Mouse (Mus musculus) liver, embryonic 11.5 days (tissue): Measurements from ENCODE around the gene Bri3bp. TPM values are rescaled to one million over a fixed set of nuclear protein-coding genes. Genes with fewer than 3 reads are reported as not detected.

Experiments
- ATAC-seq: fragments of 200-750 bp; cut with Nextera tagmentation; replicated peaks from 2 replicates; pipeline ENCODE4 v1.8.0; 2017; ENCODE audit warnings: moderate number of reproducible peaks, mild to moderate bottlenecking, moderate TSS enrichment, moderate library complexity; ENCODE audit not compliant: low FRiP score
- DNase-seq: peaks from one replicate; pipeline ENCODE4 v3.0.0-alpha.2; 2017; ENCODE audit warnings: low spot score
- H3K27ac ChIP-seq: fragments of 300-500 bp; sonication (generic); 2 replicates; pipeline ENCODE4 v1.5.1; 2014; ENCODE audit warnings: mild to moderate bottlenecking, low read depth, low read length, control low read depth
- H3K27me3 ChIP-seq: fragments of 300-500 bp; sonication (generic); replicated peaks from 2 replicates; pipeline ENCODE4 v1.6.1; 2014; ENCODE audit warnings: low read length, mixed read lengths; ENCODE audit not compliant: control insufficient read depth, insufficient read depth
- H3K36me3 ChIP-seq: fragments of 300-500 bp; sonication (generic); 2 replicates; pipeline ENCODE4 v1.6.1; 2014; ENCODE audit warnings: mild to moderate bottlenecking, low read length, moderate library complexity, mixed read lengths; ENCODE audit not compliant: control insufficient read depth, insufficient read depth
- H3K4me1 ChIP-seq: fragments of 300-500 bp; sonication (generic); replicated peaks from 2 replicates; pipeline ENCODE4 v1.6.1; 2014; ENCODE audit warnings: low read length, mixed read lengths; ENCODE audit not compliant: control insufficient read depth, insufficient read depth
- H3K4me2 ChIP-seq: fragments of 300-500 bp; sonication (generic); 2 replicates; pipeline ENCODE4 v1.6.1; 2014; ENCODE audit warnings: mild to moderate bottlenecking, control low read depth, moderate library complexity
- H3K4me3 ChIP-seq: fragments of 300-500 bp; sonication (generic); 2 replicates; pipeline ENCODE4 v1.5.1; 2014; ENCODE audit warnings: low read depth, low read length, control low read depth
- H3K9ac ChIP-seq: fragments of 300-500 bp; sonication (generic); 2 replicates; pipeline ENCODE4 v1.6.1; 2014; ENCODE audit warnings: low read depth, low read length, control low read depth
- H3K9me3 ChIP-seq: fragments of 300-500 bp; sonication (generic); 2 replicates; pipeline ENCODE4 v1.6.1; 2016; ENCODE audit warnings: low read length, inconsistent platforms, mixed read lengths; ENCODE audit not compliant: control insufficient read depth
- WGBS: fragments of 180-500 bp; shearing (Covaris S2); extraction: QIAGEN DNeasy Blood & Tissue Kit; methylation state at CpG from one replicate; pipeline ENCODE4 v1.1.7; 2014; 5-methylcytosine and 5-hydroxymethylcytosine counted together
- polyA plus RNA-seq: library from polyadenylated mRNA; unstranded; fragments of >200 nt; fragmentation: Nextera tagmentation; extraction: Ambion mirVana; gene quantifications from 2 replicates; pipeline ENCODE4 v1.2.1, GENCODE M21; 2014

The Bri3bp gene
- polyA plus RNA-seq, 1 experiment from 2014 or later, result 67.9 TPM

DNA sequence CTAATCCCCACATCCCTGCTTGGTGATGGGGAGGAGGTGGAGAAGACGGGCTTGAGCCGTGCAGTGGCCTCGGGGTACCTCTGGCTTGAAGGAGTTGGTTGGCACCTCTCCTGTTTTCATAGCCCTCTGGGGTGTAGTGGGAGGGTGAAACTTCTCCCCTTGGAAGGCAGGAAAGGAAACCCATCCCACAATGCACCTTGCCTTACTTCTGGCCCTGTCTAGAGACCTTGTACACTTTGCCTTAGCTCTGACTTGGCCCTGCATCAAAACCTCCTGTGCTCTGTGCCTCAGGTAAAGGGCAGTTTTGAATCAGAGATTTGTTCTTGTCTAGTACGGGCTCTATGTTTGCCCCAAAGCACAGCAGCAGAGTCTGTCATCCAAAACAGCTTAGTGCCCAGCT is 29.3 kb downstream of the Bri3bp start:
- H3K4me2 ChIP-seq, result no peak overlapping the region
- no peak overlapping the region for H3K4me3 ChIP-seq
- no peak overlapping the region for H3K9ac ChIP-seq
- DNase-seq (no peak), ATAC-seq (no peak)
- no peaks in the 10 kb centered on the region for H3K27me3 ChIP-seq
- H3K36me3 ChIP-seq, result no peaks in the 10 kb centered on the region
- no peaks in the 10 kb centered on the region for H3K9me3 ChIP-seq
- WGBS, result 90% methylated on average over 4 of the region's 4 CpGs
- H3K27ac ChIP-seq, result no peak overlapping the region
- H3K4me1 ChIP-seq, result 0 out of 2 replicates have a peak, but pooled peaks cover 2% of the 10 kb centered on the region

DNA sequence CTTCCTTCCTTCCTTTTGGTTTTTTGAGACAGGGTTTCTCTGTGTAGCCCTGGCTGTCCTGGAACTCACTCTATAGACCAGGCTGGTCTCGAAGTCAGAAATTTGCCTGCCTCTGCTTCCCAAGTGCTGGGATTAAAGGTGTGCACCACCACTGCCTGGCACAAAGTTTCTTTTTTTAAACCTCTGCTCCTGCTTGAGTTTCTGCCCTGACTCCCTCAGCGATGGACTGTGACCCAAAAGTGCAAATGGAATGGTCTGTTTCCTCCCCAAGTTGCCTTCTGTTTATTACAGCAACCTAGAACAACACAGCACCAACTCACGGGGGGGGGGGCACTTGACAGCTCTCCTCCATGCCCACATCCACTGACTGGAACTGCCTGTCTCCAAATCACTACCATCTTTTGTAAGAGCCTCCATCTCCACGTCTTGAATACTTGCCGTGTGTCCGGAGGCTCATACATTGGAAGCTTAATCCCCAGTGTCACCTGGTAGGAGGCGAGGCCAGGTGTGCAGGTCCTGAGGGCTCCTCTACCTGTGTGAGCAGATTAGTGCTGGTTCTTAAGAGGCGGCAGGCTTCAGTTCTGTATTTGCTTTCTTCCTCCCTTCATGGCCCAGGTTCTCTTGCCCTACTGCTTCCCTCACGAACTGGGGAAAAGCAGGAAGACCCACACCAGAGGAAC is 31.6 kb downstream of the Bri3bp start:
- Histone ChIP-seq H3K27me3 (no peaks in the 10 kb centered on the region), H3K4me1 (peaks cover 18% of the 10 kb centered on the region), H3K4me2 (no peak overlapping the region), H3K4me3 (no peak overlapping the region), H3K9me3 (no peaks in the 10 kb centered on the region), H3K27ac (no peak overlapping the region), H3K36me3 (no peaks in the 10 kb centered on the region), H3K9ac (no peak overlapping the region)
- 77% methylated on average over 9 of the region's 9 CpGs for WGBS
- ATAC-seq (no peak), DNase-seq (no peak)

DNA sequence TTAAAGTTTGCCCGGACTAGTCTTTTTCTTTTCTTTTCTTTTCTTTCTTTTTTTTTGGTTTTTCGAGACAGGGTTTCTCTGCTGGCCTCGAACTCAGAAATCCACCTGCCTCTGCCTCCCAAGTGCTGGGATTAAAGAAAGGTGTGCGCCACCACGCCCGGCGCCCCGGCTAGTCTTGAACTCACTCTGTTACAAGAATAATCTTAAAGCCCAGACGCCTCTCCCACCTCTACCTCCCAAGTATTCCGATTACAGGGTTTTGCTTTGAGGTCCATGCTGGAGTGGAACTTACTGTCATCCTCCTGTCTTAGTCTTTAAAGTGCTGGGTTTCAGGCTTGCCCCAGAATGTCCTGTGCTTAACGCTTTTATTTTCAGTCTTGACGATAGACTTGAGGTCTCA is 33.7 kb downstream of the Bri3bp start:
- DNase-seq (no peak), ATAC-seq (peak; percentile 10)
- WGBS, result 51% methylated on average over 12 of the region's 12 CpGs
- H3K4me3 ChIP-seq, result peak overlapping the region; percentile 89
- peak overlapping the region; percentile 67 for H3K9ac ChIP-seq
- no peaks in the 10 kb centered on the region for H3K27me3 ChIP-seq
- no peaks in the 10 kb centered on the region for H3K9me3 ChIP-seq
- peaks cover 18% of the 10 kb centered on the region for H3K4me1 ChIP-seq
- H3K36me3 ChIP-seq, result no peaks in the 10 kb centered on the region
- H3K4me2 ChIP-seq, result peak overlapping the region; percentile 99
- H3K27ac ChIP-seq, result peak overlapping the region; percentile 71; the same call in 1 of the 2 replicates

GRCm38 (mm10) chr5:125475601-125476285 is 34.4 kb downstream of the Bri3bp start, which contains the start of gene Aacs:
Aacs (plus strand) TSS chr5:125475814.
- peak within 1 kb of the TSS; percentile 71 for H3K27ac ChIP-seq
- H3K4me3 ChIP-seq, result peak within 1 kb of the TSS; percentile 89
- no peaks in the 10 kb centered on the region for H3K36me3 ChIP-seq
- no peaks in the 10 kb centered on the region for H3K9me3 ChIP-seq
- peaks cover 18% of the 10 kb centered on the region for H3K4me1 ChIP-seq
- H3K27me3 ChIP-seq, result no peaks in the 10 kb centered on the region
- DNase-seq (peak; percentile 99), ATAC-seq (peak; percentile 92)
- WGBS, result under 1% methylated on average over 60 of the region's 60 CpGs
- H3K4me2 ChIP-seq, result peak within 1 kb of the TSS; percentile 99
- H3K9ac ChIP-seq, result peak within 1 kb of the TSS; percentile 78

- ATAC-seq (no peak; the same call in 1 of the 2 replicates), DNase-seq (no peak)
- Histone ChIP-seq H3K36me3 (no peaks in the 10 kb centered on the region), H3K4me3 (peak overlapping the region; percentile 89), H3K4me2 (peak overlapping the region; percentile 99), H3K9me3 (no peaks in the 10 kb centered on the region), H3K9ac (peak overlapping the region; percentile 78), H3K27ac (no peak overlapping the region; the same call in 1 of the 2 replicates), H3K4me1 (peaks cover 18% of the 10 kb centered on the region), H3K27me3 (no peaks in the 10 kb centered on the region)
- 23% methylated on average over 5 of the region's 5 CpGs for WGBS
These were observed 34.9 kb downstream of the Bri3bp start for GRCm38 (mm10) chr5:125476286-125476625.

DNA sequence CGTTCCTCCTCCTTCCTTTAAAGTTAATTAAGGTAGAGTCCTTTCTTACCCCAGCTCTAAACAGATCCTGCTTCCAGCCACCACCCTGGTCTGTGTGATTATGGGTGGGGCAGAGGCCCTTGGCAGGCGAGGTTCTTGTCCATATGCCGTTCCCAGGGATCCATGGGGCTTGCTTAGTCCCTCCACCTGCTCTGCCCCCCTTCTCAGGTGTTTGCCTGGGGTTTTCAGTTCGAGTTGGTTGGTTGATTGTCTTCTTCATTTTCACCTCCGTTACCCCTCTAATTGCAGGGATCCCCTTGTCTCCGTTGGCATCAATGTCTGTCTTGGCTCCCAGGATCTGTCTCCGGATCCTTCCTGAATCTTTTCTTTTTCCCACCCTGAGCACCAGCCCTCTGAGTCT is 35.4 kb downstream of the Bri3bp start:
- peaks cover 18% of the 10 kb centered on the region for H3K4me1 ChIP-seq
- peak overlapping the region; percentile 89 for H3K4me3 ChIP-seq
- H3K9ac ChIP-seq, result peak overlapping the region; percentile 78; the same call in 1 of the 2 replicates
- no peaks in the 10 kb centered on the region for H3K9me3 ChIP-seq
- DNase-seq, result no peak
- H3K4me2 ChIP-seq, result peak overlapping the region; percentile 99
- no peak overlapping the region for H3K27ac ChIP-seq
- WGBS, result 71% methylated on average over 7 of the region's 7 CpGs
- no peak for ATAC-seq
- H3K27me3 ChIP-seq, result no peaks in the 10 kb centered on the region
- H3K36me3 ChIP-seq, result no peaks in the 10 kb centered on the region

GRCm38 (mm10) chr5:125477533-125477932 is 36.2 kb downstream of the Bri3bp start:
- H3K36me3 ChIP-seq, result no peaks in the 10 kb centered on the region
- no peaks in the 10 kb centered on the region for H3K27me3 ChIP-seq
- DNase-seq, result no peak
- H3K9me3 ChIP-seq, result no peaks in the 10 kb centered on the region
- 70% methylated on average over 7 of the region's 7 CpGs for WGBS
- ATAC-seq, result no peak
- H3K4me3 ChIP-seq, result 0 out of 2 replicates have a peak overlapping the region, but pooled peaks have one; percentile 89
- no peak overlapping the region for H3K27ac ChIP-seq
- H3K9ac ChIP-seq, result no peak overlapping the region
- peaks cover 18% of the 10 kb centered on the region for H3K4me1 ChIP-seq
- peak overlapping the region; percentile 99 for H3K4me2 ChIP-seq

DNA sequence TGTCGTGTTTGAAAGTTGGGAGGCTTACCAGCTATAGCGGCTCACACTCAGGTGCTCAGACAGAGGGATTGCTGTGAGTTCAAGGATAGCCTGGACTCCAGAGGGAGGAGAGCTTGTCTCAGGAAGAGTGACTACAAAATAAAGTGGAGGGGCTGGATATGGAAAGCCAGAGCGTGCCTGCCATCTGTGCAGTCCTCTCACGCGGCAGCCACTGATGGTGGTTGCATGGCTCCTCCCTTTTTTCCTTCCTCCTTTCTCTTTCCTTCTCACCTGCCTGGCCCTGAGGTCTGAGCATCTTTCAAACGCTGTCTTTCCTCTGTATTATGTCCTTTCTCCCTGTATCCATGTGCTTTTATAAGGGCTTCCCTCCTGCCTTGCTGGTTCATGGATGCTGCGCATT is 36.7 kb downstream of the Bri3bp start:
- Histone ChIP-seq H3K4me3 (no peak overlapping the region), H3K4me1 (peaks cover 18% of the 10 kb centered on the region), H3K36me3 (no peaks in the 10 kb centered on the region; the same call in 1 of the 2 replicates), H3K4me2 (no peak overlapping the region), H3K27ac (no peak overlapping the region), H3K9me3 (no peaks in the 10 kb centered on the region), H3K9ac (no peak overlapping the region), H3K27me3 (no peaks in the 10 kb centered on the region)
- DNase-seq, result no peak
- no peak for ATAC-seq
- whole genome bisulfite sequencing, result 77% methylated on average over 7 of the region's 7 CpGs
